Mouse (Mus musculus): Measurements from ENCODE around the gene Dbh.

Dbh gene

GRCm38 (mm10) chr2:27164796-27165590 lies at the start of gene Dbh:
Dbh (plus strand) TSS chr2:27165233.
- DNase-seq (ENCODE audit: low read depth) = no peak

GRCm38 (mm10) chr2:27118452-27118851 lies 46.6 kb upstream of the Dbh start:
- DNase-seq (ENCODE audit: low read depth) = no peak

- no peak for DNase-seq (ENCODE audit: low read depth)
Observed at GRCm38 (mm10) chr2:27119766-27120165, 45.3 kb upstream of the Dbh start.

- no peak for DNase-seq (ENCODE audit: low read depth)
Observed at GRCm38 (mm10) chr2:27120241-27120641, 44.8 kb upstream of the Dbh start.

GRCm38 (mm10) chr2:27121626-27122355 lies 43.2 kb upstream of the Dbh start:
- DNase-seq (ENCODE audit: low read depth) = peak; percentile 56

- no peak for DNase-seq (ENCODE audit: low read depth)
Observed at GRCm38 (mm10) chr2:27122578-27122977, 42.5 kb upstream of the Dbh start.

- no peak for DNase-seq (ENCODE audit: low read depth)
Observed at GRCm38 (mm10) chr2:27123121-27123520, 41.9 kb upstream of the Dbh start.

- DNase-seq (ENCODE audit: low read depth) = peak; percentile 74
Observed at GRCm38 (mm10) chr2:27125979-27126378, 39.1 kb upstream of the Dbh start.

GRCm38 (mm10) chr2:27126496-27126895 lies 38.5 kb upstream of the Dbh start:
- no peak for DNase-seq (ENCODE audit: low read depth)

- DNase-seq (ENCODE audit: low read depth) = no peak
Observed at GRCm38 (mm10) chr2:27128990-27129389, 36.0 kb upstream of the Dbh start.

- DNase-seq (ENCODE audit: low read depth) = no peak
Observed at GRCm38 (mm10) chr2:27135935-27136334, 29.1 kb upstream of the Dbh start.

GRCm38 (mm10) chr2:27136336-27136735 lies 28.7 kb upstream of the Dbh start:
- DNase-seq (ENCODE audit: low read depth) = no peak

GRCm38 (mm10) chr2:27136789-27137188 lies 28.2 kb upstream of the Dbh start:
- no peak for DNase-seq (ENCODE audit: low read depth)

- DNase-seq (ENCODE audit: low read depth) = no peak
Observed at GRCm38 (mm10) chr2:27138356-27138755, 26.7 kb upstream of the Dbh start.

GRCm38 (mm10) chr2:27141950-27142693 lies 22.9 kb upstream of the Dbh start, which contains the start of gene Fam163b:
Fam163b (minus strand) TSS chr2:27142491.
- DNase-seq (ENCODE audit: low read depth) = peak; percentile 30

GRCm38 (mm10) chr2:27144957-27145356 lies 20.1 kb upstream of the Dbh start:
- no peak for DNase-seq (ENCODE audit: low read depth)

- DNase-seq (ENCODE audit: low read depth) = no peak
Observed at GRCm38 (mm10) chr2:27146840-27147239, 18.2 kb upstream of the Dbh start.

- DNase-seq (ENCODE audit: low read depth) = no peak
Observed at GRCm38 (mm10) chr2:27149457-27149856, 15.6 kb upstream of the Dbh start.

GRCm38 (mm10) chr2:27154466-27155185 lies 10.4 kb upstream of the Dbh start:
- DNase-seq (ENCODE audit: low read depth) = no peak

GRCm38 (mm10) chr2:27156596-27156995 lies 8.4 kb upstream of the Dbh start:
- DNase-seq (ENCODE audit: low read depth) = no peak

- DNase-seq (ENCODE audit: low read depth) = no peak
Observed at GRCm38 (mm10) chr2:27161526-27161925, 3.5 kb upstream of the Dbh start.

- DNase-seq (ENCODE audit: low read depth) = no peak
Observed at GRCm38 (mm10) chr2:27162656-27163055, 2.4 kb upstream of the Dbh start.

All from induced T-regulatory cell, adult 2 months (primary cell).